Mouse (Mus musculus) embryonic facial prominence, embryonic 11.5 days (tissue): Measurements from ENCODE around the gene Apoc2. TPM values are rescaled to one million over a fixed set of nuclear protein-coding genes. Genes with fewer than 3 reads are reported as not detected.

Experiments used
- ATAC-seq: fragments of 200-750 bp; cut with Nextera tagmentation; replicated peaks from 2 replicates; pipeline ENCODE4 v1.8.0; 2017; ENCODE audit warnings: low read depth; ENCODE audit not compliant: insufficient number of reproducible peaks, low FRiP score, low TSS enrichment
- DNase-seq: peaks from one replicate; pipeline ENCODE4 v3.0.0-alpha.2; 2015; ENCODE audit warnings: low spot score
- H3K27ac ChIP-seq: fragments of 300-500 bp; sonication (generic); replicated peaks from 2 replicates; pipeline ENCODE4 v1.5.1; 2014; ENCODE audit warnings: mild to moderate bottlenecking, low read depth, low read length, control low read depth
- H3K27me3 ChIP-seq: fragments of 300-500 bp; sonication (generic); 2 replicates; pipeline ENCODE4 v1.6.1; 2014; ENCODE audit warnings: mild to moderate bottlenecking, low read length, moderate library complexity, mixed read lengths; ENCODE audit not compliant: control insufficient read depth, insufficient read depth
- H3K36me3 ChIP-seq: fragments of 300-500 bp; sonication (generic); replicated peaks from 2 replicates; pipeline ENCODE4 v1.6.1; 2014; ENCODE audit warnings: low read depth, mild to moderate bottlenecking, low read length, moderate library complexity, mixed read lengths; ENCODE audit not compliant: control insufficient read depth, insufficient read depth
- H3K4me1 ChIP-seq: fragments of 300-500 bp; sonication (generic); 2 replicates; pipeline ENCODE4 v1.6.1; 2014; ENCODE audit warnings: low read length, mixed read lengths; ENCODE audit not compliant: control insufficient read depth, insufficient read depth
- H3K4me2 ChIP-seq: fragments of 300-500 bp; sonication (generic); 2 replicates; pipeline ENCODE4 v1.6.1; 2014; ENCODE audit warnings: low read depth, mild to moderate bottlenecking, control low read depth, low read length, moderate library complexity
- H3K4me3 ChIP-seq: fragments of 300-500 bp; sonication (generic); 2 replicates; pipeline ENCODE4 v1.5.1; 2014; ENCODE audit warnings: low read depth, low read length, control low read depth
- H3K9ac ChIP-seq: fragments of 300-500 bp; sonication (generic); replicated peaks from 2 replicates; pipeline ENCODE4 v1.6.1; 2014; ENCODE audit warnings: mild to moderate bottlenecking, control low read depth, low read length
- H3K9me3 ChIP-seq: fragments of 300-500 bp; sonication (generic); replicated peaks from 2 replicates; pipeline ENCODE4 v1.6.1; 2016; ENCODE audit warnings: mild to moderate bottlenecking, low read length, inconsistent platforms, mixed read lengths; ENCODE audit not compliant: control insufficient read depth
- WGBS: fragments of 180-500 bp; shearing (Covaris S2); extraction: QIAGEN DNeasy Blood & Tissue Kit; methylation state at CpG from one replicate; pipeline ENCODE4 v1.1.7; 2014; 5-methylcytosine and 5-hydroxymethylcytosine counted together
- polyA plus RNA-seq: library from polyadenylated mRNA; unstranded; fragments of >200 nt; fragmentation: Nextera tagmentation; extraction: Ambion mirVana; gene quantifications from 2 replicates; pipeline ENCODE4 v1.2.1, GENCODE M21; 2014

Gene Apoc2
- polyA plus RNA-seq, 1 experiment from 2014 or later = 0.41 TPM

DNA sequence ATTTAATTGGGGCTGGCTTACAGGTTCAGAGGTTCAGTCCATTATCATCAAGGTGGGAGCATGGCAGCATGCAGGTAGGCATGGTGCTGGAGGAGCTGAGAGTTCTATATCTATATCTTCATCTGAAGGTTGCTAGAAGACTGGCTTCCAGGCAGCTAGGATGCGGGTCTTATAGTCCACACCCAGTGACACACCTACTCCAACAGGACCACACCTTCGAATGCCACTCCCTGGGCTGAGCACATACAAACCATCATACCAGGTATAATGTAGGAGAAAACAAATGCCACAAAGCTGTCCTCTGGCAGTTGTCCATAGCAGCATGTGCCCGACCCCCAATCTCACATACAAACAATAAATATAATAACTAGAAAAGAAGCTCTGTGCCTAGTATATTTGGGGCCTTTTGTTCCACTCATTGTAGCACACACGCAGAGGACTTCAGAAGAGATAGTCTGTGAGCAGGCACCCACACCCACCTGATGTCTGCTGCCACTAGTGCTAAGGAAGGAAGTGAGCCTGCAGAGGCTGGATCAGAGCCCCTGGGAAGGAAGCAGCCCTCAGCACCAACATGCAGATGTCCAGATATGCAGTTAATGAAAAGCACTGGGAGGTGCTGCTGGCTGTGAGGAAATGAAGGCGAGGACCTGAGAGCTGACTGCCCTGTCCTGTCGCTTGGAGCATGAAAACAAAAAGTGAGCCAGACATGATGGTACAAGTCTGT lies 26.5 kb downstream of the Apoc2 start:
- H3K36me3 ChIP-seq = peaks cover 5% of the 10 kb centered on the region
- 90% methylated on average over 6 of the region's 6 CpGs for WGBS

DNA sequence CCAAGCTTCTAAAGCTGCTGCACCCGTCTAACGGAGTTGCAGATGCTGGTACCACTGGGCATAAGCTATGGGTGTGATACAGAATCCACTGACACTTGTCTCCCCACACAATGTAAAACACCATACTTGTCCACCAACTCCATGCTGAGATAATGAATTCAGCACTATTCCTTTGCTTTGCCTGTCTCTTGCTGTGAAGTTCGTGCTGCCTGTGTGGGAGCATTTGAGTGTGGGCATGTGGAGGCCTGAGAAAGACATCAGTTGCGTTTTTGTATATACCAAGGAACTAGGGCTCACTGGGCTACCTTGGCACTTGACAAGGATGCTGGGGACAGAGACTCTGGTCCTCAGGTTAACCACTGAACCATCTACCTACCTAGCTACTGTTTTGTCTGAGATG lies 36.5 kb downstream of the Apoc2 start:
- 97% methylated on average over 4 of the region's 4 CpGs for WGBS
- H3K36me3 ChIP-seq = peaks cover 29% of the 10 kb centered on the region
- no peak overlapping the region for H3K27ac ChIP-seq
- no peak overlapping the region for H3K4me3 ChIP-seq
- H3K4me2 ChIP-seq = no peak overlapping the region
- H3K27me3 ChIP-seq = no peaks in the 10 kb centered on the region
- no peaks in the 10 kb centered on the region for H3K4me1 ChIP-seq
- H3K9ac ChIP-seq = no peak overlapping the region
- H3K9me3 ChIP-seq = no peaks in the 10 kb centered on the region
- no peak for ATAC-seq
- no peak for DNase-seq

More for the DNA sequence above, 26.5 kb downstream of the Apoc2 start:
- H3K4me3 ChIP-seq = no peak overlapping the region
- no peak overlapping the region for H3K4me2 ChIP-seq
- H3K9ac ChIP-seq = no peak overlapping the region
- H3K9me3 ChIP-seq = no peaks in the 10 kb centered on the region
- no peaks in the 10 kb centered on the region for H3K4me1 ChIP-seq
- DNase-seq (no peak), ATAC-seq (no peak)
- no peaks in the 10 kb centered on the region for H3K27me3 ChIP-seq
- H3K27ac ChIP-seq = no peak overlapping the region

DNA sequence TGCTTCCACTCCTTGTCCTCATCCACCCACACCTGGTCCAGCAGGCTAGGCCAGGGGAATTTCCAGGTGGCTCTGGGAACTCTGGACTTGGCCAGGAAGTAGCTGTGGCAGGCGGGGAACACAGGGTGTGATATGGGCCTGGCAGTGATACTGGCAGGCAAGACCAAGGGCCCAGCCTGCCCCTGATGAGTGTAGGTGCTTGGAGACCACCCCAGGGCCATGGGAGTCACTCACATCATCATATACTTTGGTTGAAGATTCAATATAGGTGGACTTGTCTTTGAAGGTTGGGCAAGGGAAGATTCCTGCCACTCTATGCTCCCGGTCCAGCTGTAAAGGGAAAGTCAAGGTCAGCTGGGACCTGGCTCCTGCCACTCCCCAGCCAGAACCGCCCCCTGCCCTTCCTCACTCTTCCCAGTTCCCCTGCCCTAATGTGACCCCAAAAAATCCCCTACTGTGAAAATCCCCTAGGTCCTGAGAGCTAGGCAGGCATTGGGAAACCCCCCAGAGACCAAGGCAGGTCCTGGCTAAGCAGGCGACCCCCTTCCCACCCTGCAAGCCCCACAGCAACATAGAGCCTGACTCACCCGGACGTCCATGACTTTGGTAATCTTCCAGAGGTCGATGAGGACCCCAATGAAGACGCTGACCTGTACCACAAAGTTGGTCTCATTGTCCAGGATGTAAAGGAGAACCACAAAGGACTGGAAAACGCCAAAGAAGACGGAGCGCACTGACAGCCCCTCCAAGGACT lies 42.5 kb downstream of the Apoc2 start:
- Histone ChIP-seq H3K4me3 (no peak overlapping the region), H3K27ac (no peak overlapping the region), H3K36me3 (peaks cover 14% of the 10 kb centered on the region), H3K9me3 (no peaks in the 10 kb centered on the region), H3K4me1 (no peaks in the 10 kb centered on the region), H3K27me3 (no peaks in the 10 kb centered on the region), H3K9ac (no peak overlapping the region), H3K4me2 (no peak overlapping the region)
- no peak for DNase-seq
- WGBS = 93% methylated on average over 11 of the region's 11 CpGs
- ATAC-seq = no peak

DNA sequence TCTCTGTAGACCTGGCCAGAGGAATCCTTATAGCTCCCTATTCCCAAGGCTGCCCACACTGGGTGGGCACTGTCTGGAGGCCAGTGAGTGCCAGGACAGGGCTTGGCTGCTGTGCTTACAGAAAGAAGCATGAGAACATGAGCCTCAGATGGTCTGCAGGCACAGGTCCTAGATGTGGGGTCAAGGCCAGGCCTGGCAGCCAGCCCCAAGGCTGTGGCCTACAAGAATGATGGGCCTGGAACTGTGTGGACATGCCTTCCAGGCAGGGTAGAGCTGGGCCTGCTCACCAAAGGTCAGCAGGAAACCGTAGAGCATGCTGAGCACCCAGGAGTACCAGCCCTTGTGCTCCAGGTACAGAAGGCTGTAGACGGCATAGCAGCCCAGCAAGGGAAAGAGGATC lies 43.1 kb downstream of the Apoc2 start:
- Histone ChIP-seq H3K9me3 (no peaks in the 10 kb centered on the region), H3K4me1 (no peaks in the 10 kb centered on the region), H3K4me3 (no peak overlapping the region), H3K4me2 (no peak overlapping the region), H3K27me3 (no peaks in the 10 kb centered on the region), H3K27ac (no peak overlapping the region), H3K9ac (no peak overlapping the region), H3K36me3 (peaks cover 14% of the 10 kb centered on the region)
- ATAC-seq (no peak), DNase-seq (no peak)
- WGBS = 88% methylated on average over 2 of the region's 2 CpGs

DNA sequence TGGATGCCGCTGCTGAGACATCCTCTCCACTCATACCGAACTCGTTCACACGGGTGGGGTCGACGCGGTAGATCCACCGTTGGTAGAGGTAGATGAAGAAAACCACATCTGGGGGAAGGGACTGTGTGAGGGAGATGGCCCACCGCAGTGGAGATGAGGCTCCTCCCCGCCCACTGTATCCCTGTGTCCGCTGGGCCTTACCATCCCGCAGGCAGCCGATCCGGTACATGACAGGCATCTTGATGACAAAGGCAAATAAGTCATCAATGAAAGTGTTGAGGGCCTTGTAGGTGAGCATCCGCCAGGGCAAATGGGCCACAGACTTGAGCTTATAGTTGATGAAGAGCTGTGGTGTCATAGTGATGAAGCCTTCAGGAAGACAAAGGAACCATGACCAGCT lies 43.9 kb downstream of the Apoc2 start:
- ATAC-seq = no peak
- H3K4me1 ChIP-seq = no peaks in the 10 kb centered on the region
- no peaks in the 10 kb centered on the region for H3K27me3 ChIP-seq
- WGBS = 94% methylated on average over 15 of the region's 15 CpGs
- H3K36me3 ChIP-seq = peaks cover 14% of the 10 kb centered on the region
- H3K9ac ChIP-seq = no peak overlapping the region
- no peak for DNase-seq
- H3K4me3 ChIP-seq = no peak overlapping the region
- H3K9me3 ChIP-seq = no peaks in the 10 kb centered on the region
- H3K4me2 ChIP-seq = no peak overlapping the region
- no peak overlapping the region for H3K27ac ChIP-seq

DNA sequence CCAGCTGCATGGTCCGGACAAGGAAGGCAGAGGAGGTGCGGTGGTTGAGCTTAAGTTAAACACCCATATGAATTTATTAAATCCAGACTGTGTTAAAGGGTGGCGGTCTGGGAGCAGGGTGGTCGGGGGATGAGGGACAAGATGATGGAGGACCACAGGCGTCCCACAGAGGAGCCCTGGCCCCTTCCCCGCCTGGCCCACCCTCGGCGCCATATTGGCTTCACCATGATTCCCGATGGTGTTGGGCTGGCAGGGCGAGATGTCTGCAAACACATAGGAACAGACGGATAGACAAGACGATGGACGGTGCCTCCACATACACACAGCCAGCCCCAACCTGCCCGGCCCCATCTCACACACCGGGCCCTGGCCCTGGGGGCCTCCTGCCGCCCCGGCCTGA lies 44.5 kb downstream of the Apoc2 start:
- no peaks in the 10 kb centered on the region for H3K9me3 ChIP-seq
- H3K4me2 ChIP-seq = no peak overlapping the region
- H3K36me3 ChIP-seq = peaks cover 13% of the 10 kb centered on the region
- no peak for ATAC-seq
- H3K4me3 ChIP-seq = no peak overlapping the region
- H3K27ac ChIP-seq = no peak overlapping the region
- no peaks in the 10 kb centered on the region for H3K4me1 ChIP-seq
- H3K9ac ChIP-seq = no peak overlapping the region
- DNase-seq = no peak
- H3K27me3 ChIP-seq = no peaks in the 10 kb centered on the region
- WGBS = 93% methylated on average over 16 of the region's 17 CpGs

DNA sequence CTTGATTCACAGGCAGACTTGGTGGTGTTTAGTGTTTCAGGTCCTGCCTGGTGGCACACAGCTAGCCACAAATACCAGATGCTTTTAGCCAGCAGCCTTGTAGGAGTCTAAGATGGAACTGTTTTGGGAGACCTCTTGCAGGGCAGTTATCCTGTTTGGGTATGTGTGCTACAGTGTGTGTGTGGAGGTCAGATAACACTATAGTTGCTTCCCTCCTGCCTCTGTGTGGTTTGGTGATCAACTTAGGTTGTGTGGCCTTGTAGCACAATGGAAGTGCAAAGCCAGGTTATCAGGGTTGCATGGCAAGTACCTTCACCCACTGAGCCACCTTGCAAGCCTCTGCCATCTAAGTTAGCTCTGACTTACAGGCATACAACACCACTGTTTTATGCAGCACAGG lies 45.0 kb downstream of the Apoc2 start:
- H3K36me3 ChIP-seq = peaks cover 8% of the 10 kb centered on the region
- H3K27ac ChIP-seq = no peak overlapping the region
- ATAC-seq (no peak), DNase-seq (no peak)
- H3K4me2 ChIP-seq = no peak overlapping the region
- no peaks in the 10 kb centered on the region for H3K27me3 ChIP-seq
- H3K4me1 ChIP-seq = no peaks in the 10 kb centered on the region
- no peak overlapping the region for H3K4me3 ChIP-seq
- H3K9ac ChIP-seq = no peak overlapping the region
- H3K9me3 ChIP-seq = no peaks in the 10 kb centered on the region

DNA sequence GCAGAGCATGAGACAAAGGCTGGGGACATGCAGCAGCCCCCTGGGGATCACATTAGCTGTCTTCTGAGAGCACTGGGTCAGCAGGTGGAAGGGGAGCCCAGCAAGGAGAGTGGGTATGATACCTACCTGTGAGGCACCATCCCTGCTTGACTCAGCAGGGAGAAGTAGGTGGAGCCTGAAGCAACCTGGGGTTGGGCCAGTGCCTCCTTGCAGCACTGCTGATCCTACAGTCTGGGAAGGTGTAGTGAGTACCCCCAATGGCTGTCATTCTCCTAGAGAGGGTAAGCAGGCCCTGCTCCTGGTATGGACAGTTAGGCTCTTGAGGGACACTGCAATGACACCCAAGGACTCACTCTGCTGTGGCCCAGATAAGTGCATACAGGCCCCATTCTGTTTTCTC lies 45.5 kb downstream of the Apoc2 start:
- H3K4me1 ChIP-seq = no peaks in the 10 kb centered on the region
- H3K9ac ChIP-seq = no peak overlapping the region
- H3K4me2 ChIP-seq = no peak overlapping the region
- no peaks in the 10 kb centered on the region for H3K27me3 ChIP-seq
- no peaks in the 10 kb centered on the region for H3K9me3 ChIP-seq
- peaks cover 4% of the 10 kb centered on the region for H3K36me3 ChIP-seq
- no peak for ATAC-seq
- H3K27ac ChIP-seq = no peak overlapping the region
- H3K4me3 ChIP-seq = no peak overlapping the region
- no peak for DNase-seq
